Mouse (Mus musculus): Measurements from ENCODE around the gene R3hdm2.

R3hdm2 gene

DNA sequence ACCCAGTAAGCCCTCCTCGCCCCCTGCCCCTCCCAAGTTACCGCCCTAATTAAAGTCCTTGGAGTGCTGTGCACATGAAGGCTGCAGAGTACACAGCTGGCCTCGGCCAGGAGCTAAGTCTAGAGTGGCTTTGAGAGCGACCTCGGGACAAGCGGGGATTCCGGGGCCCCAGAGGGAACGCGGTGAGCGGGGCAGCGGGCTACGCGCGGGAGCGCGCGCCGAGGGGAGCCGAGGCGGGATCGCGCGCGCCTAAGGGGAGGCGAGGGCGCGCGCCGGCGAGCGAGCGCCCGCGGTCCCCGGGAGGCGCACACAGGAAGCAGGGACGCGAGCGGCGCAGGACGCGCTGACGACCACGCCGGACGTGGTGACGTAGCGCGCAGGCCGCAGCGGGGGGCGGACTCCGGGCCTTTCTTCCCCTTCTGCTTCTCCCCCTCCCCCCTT is at the start of gene R3hdm2:
Gene R3hdm2, plus strand, starts transcription at position 77 of the 441 bp plus-strand sequence.
- DNase-seq: peak; percentile 85 to 88

DNA sequence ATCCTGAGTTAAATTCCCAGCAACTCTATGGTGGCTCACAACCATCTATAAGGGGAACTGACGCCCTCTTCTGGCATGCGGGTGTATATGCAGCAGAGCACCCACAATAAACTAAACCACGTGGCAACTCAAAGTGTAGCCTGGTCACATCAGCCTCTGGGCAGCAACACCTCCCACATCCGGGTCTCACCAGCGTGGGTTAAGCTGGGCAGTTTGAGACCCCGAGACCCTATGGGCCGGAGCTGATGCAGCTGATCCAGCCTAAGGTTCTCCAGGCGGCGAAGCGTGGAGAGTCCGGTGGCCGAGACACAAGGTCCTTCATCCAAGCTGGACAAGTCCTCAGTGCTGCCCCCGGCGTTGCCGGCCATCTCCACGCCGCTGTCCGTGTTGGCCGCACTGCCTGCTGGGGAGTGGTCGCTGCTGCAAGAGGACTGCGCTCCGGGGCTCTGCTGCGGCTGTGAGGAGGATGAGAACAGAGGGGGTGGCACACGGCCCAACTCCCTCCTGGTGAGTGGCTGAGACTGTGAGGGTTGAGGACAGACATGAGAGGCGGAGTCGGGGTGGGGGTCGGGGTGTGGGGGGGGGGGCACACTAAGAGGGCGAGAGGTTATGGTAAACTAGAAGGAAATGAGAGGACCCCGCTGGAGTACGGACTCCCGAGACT is 47.8 kb upstream of the R3hdm2 start:
- DNase-seq: no peak

DNA sequence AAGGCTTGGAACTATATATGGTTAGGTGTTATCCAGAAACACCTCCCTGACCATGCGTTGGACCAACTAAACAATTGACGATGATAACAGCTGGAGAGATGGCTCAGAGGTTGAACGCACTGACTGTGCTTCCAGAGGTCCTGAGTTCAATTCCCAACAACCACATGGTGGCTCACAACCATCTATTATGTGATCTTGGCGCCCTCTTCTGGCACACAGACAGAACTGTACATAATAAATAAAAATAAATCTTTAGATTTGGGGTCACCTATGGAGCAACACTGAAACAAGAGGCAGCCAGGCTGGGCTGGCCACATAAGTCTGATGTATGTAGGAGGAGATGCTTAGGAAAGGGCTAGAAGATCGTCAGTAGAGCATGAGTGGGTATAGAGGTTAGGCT is 47.0 kb upstream of the R3hdm2 start:
- no peak for DNase-seq

DNA sequence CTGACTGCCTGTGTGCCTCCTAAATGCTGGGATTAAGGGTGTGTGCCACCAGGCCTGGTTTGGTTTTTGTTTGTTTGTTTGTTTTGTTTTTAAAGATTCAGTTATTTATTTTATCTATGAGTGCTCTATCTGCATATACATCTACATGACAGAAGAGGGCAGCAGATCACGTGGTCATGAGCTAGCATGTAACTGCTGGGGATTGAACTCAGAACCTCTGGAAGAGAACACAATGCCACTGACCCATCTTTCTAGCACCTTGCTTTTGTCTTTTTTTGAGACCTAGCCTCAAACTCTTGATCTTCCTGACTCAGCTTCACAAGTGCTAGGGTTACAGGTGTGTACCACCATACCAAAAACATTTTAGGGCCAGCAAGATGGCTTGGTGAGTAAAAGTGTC is 44.9 kb upstream of the R3hdm2 start:
- DNase-seq: no peak

DNA sequence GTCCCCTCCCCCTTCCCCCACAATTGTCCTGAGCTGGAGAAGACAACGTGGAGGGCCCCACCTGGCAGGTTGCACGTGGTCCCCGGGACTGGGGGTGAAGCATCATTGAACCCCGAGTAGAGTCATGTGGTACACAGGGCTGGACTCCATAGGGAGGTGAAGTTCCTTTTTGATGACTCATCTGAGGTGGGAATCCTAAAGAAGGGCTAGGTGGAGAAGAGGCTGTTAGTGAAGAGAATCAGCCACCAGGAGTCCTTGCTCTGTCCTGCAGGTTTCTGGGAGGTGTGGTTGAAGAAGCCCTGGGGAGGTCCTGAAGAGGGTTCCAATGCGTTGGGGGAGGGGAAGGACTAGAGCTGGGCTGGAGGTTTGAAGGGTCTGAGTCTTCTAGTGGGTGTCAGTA is 43.2 kb upstream of the R3hdm2 start:
- DNase-seq: no peak

DNA sequence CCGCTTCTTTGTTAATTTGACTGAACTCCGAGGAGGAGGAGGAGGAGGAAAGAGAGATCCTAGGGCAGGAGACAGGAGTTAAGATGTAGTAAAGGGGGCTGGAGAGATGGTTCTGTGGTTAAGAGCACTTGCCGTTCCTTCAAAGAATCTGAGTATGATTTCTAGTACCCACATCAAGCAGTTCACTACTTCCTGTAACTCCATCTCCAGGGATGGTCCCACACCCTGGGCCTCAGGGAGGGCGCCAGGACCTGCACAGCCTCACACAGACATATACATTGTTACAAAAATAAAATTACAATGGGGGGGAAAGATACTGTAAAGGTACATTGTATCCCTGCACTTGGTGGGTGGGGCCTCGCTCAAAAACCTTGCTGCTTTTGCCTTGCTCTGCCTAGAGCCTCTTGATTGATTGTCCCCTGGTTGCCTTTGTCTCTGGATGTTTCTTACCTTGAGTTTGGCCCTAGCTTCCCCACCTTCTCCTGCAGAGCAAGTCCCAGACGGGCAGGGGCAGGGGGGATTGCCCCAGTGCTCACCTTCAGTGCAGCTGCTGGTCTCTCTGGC is 42.5 kb upstream of the R3hdm2 start:
- no peak for DNase-seq

DNA sequence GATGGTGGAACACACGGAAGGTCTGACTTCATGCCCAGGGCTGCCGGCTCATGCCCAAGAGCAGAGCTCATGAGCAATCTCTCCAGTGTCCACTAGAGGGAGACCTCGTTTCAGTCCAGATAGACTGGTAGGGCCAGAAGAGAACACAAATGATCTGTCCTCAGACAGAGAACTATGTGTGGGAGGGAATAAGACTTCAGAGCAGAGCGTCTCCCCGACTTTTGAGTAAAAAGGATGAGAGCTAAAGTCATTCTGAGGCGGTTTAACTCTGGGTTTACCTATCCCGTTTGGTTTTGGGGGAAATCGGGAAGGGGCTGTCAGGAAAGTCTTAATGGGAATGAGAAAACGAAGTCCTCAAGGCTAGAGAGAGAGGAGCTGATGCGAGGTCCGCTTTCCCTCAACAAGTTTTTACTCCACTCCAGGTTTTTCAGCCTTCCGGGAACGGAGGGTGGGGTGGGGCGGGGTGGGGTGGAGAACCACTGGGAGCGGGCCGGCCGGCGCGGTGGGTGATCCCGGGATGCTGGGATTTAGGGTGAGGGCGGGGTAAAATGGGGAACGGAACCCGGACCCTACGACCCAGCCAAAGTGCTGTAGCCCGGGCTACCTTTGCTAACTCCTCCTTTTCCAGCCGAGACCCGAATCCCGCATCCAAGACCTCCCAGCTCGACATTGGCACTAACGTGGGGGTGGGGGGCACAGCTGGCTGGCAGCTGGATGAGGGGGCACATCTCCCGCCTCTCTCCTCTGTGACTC is 41.0 kb upstream of the R3hdm2 start:
- DNase-seq: peak; percentile 51 to 78

DNA sequence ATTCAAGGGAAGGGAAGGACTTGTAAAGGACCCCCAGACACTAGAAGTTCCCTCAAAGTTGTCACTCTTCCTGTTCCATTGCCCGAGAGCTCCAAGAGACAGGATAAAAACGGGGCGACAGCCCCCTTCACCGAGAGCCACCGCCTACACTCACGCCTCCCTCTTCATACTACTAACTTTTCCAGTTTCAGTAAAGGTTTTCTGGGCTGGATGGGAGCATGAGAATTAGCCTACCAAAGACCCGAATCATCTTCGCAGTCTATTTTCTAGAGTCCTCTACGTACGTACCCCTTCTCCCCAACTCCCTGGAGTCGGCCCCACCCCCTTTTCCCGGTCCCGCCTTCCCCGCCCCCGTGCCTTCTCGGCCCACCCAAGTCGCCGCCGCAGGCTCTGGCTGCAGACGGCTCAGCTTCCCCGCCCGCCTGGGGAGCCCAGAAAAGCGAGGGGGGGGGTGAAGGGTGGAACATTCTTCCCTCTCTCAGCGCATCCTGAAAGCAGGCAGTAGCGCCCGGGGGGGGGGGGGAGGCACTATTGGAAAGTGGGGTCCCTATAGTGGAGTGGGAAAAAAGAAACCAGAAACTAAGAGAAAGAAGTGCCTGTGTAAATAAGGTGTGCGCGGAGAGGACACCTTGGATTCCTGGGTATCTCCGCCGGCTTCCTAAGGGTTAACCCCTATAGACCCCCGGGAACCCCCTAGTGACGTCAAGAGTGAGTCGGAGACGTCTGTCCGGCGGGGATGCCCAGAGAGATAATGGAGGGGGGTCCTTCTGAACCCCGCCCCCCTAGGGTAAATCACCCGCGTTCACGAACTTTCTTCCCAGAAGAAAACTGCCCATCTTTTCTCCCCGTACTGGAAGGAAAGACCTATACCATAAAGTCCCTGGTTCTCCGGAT is 40.2 kb upstream of the R3hdm2 start:
- no peak for DNase-seq

DNA sequence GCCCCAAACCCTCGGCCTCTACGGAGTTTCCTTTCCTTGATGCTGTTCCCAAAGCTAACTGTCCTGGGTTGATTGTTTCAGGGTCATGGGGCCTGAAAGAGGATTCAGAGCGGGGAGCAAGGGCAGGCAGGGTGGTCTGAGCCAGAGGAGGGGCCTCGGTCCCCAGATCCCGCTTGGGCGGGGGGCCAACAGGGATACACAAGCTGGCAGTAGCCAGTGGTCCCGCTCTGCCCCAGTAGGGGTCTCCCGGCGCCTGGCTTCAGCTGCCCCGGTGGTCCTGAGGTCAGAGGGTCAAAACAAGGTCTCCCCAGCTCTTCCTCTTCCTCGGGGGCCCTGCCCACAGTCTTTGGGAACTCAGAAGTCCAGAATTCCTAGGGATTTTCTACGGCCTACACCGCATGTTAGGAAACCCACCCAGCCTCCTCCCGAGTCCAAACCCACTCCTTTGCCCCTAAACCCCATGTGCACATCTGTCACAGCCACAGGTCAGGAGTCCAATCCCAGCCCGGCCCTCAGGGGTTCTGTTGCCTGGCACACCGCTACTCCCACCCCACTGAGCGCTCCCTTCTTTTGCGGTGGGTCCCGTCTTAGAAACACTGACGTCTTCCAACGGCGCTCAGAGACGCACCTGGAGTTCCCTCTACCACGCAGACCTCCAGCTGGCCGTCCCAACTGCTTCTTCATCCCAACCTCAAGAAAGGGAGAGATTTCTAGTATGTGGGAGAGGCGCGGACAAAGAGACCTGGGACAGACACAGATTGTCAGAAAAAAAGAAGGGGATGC is 39.4 kb upstream of the R3hdm2 start:
- DNase-seq: no peak

DNA sequence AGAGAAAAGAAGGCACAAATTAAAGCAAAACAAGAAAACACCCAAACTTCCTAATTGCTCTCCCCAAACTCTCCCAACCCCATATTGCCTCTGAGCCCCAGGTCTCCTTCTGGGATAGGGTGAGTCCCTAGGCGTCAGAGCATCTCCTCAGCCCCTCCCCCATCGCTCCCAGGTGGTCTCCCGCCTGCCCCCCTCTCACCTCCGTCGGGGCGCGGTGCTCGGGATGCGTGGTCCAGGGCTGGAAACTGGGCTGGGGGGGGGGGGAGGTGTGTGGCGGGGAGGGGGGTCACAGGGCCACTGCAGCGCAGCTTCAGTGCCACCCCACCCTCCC is 38.8 kb upstream of the R3hdm2 start:
- no peak for DNase-seq

DNA sequence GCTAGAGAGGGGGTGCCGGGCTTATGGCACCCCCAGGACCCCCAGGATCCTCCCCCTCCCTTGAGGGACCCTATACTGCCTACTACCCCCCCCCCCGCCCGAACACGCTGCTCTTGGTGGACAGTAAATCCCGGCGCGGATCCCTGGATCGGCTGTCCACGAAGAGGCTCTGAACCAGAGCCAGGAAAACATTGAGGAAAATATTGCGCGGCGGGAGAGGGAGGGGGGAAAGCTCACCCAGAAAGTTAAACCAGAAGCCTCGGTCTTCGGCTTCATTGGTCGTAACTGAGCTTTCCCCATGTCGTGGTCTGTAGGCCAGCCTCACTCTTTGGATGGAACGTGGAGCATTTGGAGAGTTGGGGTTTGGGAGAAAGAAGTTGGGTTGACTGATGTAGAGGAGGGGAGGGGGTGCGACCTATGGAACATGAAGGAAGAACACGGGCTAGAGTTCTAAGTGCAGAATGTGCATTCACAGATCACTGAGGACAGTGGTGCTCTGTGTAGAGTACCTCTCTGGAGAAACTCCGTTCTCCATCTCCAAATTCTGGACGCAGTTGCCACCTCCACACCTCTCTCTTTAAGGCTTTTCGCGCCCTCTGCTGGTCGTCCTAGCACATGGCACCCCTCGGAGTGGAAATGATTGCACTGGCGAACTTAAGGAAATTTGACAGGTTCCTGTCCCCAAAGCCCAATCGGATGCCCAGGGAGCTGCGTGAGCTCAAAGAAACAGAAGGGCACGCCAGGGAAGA is 38.1 kb upstream of the R3hdm2 start, which contains the start of gene Gli1:
Gene Gli1, minus strand, starts transcription at position 84 of the 749 bp plus-strand sequence.
- DNase-seq: peak; percentile 56 to 77

DNA sequence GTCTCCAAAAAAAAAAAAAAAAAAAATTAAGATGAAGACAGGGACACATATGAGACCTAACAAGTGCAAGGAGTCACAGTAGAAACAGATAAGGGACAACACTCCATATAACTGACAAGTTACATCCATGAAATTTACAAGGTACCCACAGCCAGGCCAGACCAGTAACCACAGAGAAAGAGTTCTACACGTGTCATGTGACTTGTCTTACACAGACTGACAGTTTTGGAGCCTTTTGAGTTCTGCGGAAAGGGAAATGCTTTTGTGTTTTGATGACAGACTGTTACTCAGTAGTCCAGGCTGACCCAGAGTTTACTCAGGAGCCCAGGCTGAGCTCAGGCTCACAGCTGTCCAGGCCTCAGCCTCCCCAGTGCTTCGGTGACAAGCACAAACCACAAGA is 37.1 kb upstream of the R3hdm2 start:
- DNase-seq: no peak

DNA sequence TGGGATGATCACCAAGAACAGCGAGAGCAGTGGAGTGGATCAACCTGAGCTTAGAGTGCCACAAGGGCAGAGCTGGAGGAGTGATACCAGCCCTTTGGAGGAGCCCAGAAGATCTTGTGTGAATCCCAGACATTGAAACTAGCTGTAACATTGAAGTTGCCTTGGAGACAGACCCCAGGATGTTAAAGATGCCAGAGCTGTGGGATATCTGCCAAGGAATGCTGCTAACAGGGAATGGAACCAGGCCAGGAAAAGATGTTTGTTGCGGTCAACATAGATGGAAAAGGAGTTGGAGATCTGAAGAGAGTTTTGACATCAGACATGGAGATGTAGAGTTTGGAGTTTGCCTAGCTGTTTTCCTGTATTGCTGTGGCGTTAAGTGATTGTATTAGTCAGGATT is 34.0 kb upstream of the R3hdm2 start:
- no peak for DNase-seq

DNA sequence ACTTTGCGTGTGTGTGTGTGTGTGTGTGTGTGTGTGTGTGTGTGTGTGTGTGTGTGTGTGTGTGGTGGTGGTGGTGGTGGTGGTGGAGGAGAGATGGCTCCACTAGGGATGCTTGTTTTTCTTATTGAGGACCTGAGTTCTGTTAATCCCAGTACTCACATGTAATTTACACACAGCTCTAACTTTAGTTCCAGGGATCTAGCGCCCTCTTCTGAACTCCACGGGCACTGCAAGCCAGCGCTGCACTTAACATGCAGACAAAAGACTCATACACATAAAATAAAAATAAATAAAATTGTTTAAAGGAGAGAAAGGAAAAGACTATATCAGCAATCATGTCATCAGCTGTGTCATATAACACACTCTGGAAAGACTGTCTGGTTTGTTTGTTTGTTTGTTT is 31.2 kb upstream of the R3hdm2 start:
- DNase-seq: no peak

DNA sequence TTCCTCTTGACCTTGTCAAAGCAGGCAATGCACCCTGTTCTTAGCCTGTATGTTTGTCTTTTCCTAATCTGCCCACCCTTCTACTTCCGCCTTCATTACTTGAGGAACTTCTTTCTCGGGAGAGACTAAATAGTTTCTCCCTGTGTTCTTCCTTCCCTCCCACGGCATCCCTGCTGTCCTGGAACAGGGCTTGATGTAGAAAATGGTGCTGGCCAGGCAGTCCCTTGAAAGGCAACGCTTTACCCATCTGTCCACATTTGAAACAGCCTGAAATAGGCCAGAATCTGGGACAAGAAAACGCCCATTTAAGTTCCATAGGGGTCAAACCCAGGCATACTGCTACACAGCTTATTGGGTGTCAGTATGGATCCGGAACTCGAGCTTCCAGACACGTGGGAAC is 30.3 kb upstream of the R3hdm2 start:
- DNase-seq: no peak

DNA sequence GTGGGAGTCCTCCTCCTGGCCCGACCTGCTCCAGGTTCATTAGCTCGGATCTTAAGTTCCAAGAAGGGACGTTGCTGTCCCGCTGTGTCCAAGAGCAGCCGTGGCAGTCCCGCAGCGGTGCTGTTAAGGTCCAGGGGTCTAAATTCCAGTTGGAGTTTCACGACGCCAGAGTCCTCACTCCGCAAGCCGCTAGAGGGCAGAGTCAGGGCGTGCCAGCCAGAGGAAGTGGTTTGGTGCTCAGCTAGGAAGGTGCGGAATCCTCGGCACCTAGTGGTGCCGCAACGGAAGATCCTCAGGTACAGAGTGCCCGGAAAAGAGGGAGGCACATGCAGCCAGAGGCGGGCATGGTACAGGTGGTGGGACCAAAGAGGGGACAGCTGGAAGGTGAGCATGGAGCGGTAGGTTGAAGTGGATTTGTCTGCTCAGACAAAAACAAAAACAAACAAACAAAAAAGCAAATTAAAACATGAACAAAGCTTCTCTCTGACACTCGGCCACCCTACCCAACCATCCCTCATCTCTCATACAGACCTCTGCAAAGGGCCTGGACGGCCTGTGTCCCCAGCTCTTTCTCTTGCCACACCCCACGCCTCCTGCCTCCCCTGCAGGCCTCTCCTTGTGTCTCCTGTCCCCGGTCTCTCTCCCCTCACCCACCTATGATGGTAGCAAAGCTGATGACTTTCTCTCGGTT is 29.4 kb upstream of the R3hdm2 start:
- peak in 1 of 2 experiments; percentile 65 for DNase-seq

DNA sequence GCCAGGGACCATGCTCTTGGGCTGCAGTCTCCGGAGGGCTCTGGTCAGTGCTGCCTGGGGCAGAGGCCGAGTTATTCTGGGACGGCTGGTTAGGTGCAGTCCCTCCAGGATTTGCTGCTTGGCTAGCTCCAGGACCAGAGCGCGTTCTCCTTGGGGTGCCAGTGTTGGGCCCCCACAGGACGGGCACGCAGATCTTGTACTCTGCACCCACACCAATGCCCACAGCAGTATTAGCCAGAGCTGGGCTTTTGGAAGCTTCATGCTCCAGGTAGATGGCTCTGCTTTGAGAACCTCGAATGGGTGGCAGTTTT is 28.9 kb upstream of the R3hdm2 start:
- DNase-seq: no peak

DNA sequence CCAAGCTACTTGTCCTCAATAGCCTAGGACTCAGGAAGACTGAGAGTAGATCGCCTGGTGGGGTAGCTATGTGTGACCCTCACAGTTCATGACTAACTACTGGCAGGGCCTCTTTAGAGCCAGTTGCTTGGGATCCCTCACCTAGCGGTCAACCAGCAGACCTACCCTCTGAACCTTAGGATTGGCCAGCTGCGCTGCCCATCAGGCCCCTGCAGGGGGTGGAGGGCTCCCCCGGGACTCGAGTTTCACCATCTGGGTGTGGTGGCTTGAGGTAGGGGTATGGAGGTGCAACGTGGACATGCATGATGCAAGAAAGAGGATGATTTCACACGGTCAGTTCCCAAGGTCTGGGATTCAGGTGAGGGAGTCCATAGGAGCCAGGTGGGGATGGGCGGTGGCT is 28.4 kb upstream of the R3hdm2 start:
- no peak for DNase-seq

DNA sequence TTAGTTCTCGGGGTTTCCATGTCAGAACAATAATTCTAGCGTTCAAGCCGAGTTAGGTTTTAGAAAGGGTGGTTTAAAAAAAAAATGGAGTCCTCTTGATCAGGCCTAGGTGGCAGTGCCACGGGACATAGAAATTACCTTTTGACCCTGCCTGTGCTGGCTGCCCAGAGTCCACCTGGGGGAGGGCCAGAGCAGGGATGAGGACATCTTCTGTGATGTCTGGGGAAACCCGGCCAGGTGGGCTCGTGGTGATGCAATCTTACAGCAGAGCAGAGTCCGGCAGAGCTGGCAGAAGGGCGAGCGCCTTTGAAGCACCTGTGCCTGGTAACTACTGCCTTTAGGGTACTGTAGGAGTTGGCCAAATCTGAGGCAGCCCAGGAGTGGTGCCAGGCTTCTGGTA is 27.9 kb upstream of the R3hdm2 start:
- no peak for DNase-seq

DNA sequence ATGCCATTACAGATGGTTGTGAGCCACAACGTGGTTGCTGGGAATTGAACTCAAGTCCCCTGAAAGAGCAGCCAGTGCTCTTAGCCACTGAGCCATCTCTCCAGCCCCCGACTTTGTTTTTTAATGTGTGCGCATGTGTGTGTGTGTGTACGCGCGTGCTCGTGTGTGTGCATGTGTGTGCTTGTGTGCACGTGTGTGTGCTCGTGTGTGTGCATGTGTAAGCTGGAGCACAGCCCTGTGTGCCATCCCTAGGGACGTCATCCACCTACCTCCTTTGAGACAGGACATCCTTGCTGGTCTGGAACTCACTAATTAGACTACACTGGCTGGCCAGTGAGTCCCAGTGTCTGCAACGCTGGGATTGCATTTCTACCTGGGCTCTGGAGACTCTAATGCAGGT is 27.4 kb upstream of the R3hdm2 start:
- no peak for DNase-seq

All from spleen, adult 18-20 months (tissue).